Mouse (Mus musculus) mouse embryonic stem cell (cell line): ENCODE measurements around the gene Sec23a.
"Not testable (repeated sequence)": the region's sequence is repeated elsewhere in the genome, so short reads cannot be mapped to it uniquely, and the experiment has no call there.

Experiments
- in situ Hi-C, 2 experiments: fragments of 300-500 bp; cut with MboI; formaldehyde crosslinking; loops; 1 replicate in 1 of 2; 3 replicates in 1 of 2; pipeline ENCODE4 v1.14.3; 2019 to 2020; ENCODE audit warnings: low sequenced_read_pairs in 2 of 2, low pct_unique_long_range_greater_than_20kb in 1 of 2, mixed read lengths in 1 of 2; ENCODE audit not compliant: unreplicated experiment in 1 of 2

The Sec23a gene

DNA sequence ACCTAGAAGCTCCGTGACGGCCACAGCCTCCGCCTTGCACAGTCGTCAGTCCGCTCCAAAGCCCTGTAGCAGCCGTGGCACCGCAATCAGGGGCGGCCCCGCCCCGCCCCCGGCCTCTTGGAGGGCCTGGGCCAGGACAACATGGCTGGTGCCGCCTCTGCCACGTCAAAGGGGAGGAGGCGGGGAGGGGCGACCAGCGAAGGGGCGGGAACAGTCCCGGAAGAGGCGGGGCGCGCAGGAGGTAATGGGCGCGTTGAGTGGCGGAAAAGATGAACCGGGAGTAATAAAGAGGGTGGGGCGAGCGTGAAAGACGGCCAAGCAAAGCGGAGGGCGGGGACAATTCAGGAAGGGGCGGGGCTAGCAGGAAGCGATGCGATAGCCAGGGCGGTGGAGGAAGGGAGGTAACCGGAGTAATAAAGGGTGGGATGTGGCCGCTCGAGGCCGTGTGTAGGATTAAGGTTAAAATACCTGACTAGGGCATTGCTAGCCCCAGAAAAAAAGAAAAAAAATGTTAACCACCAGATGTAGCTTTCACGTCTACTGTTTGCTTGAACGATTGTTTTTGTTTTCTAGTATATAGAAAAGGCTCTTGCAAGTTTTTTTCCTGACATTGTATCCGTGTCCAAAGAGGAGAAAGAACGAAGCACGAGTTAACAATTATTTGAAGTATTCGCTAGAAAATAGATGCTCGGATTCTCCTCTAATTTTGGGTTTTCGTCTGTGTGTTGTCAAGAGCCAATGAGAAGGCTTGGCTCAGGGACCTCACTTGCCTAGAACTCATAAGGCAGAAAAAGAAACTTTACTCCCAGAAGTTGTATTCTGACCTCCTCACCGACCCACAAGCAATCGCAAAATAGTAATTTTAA lies at the start of gene Sec23a:
Gene Sec23a (minus strand): TSS at position 174 of the 866 bp plus-strand sequence.
- in situ Hi-C loops, result no loop called here

DNA sequence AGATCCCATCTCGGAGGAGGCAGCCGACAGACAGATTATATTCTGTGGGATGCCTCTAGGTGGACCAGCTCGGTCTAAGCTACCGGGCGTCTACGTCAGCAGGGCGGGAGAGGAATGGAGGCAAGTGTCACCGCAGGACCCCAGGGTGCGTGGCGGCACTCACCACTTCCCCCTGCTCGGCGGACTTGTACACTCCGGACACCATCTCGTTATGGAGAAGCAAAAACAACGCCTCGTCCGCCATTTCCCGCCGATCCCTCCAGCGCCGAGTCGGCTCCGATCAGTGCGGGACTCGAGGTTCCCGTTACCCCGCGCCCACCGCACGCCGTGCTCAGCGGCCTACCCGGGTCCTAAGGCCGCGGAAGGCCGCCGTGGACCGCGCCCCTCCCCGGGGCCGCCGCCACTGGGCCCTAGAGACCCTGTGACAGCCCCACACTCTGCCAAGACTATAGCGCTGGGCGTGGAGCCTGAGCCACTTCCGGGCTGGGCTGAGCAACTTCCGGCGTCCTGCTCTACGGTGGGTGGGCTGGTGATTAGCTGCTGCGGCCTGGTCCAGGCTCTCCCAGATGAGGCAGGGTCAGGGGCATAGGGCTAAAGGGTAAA lies 49.3 kb upstream of the Sec23a start, which contains the start of gene Trappc6b:
Gene Trappc6b (minus strand): TSS at position 480 of the 603 bp plus-strand sequence.
- in situ Hi-C loops, result no loop called here

DNA sequence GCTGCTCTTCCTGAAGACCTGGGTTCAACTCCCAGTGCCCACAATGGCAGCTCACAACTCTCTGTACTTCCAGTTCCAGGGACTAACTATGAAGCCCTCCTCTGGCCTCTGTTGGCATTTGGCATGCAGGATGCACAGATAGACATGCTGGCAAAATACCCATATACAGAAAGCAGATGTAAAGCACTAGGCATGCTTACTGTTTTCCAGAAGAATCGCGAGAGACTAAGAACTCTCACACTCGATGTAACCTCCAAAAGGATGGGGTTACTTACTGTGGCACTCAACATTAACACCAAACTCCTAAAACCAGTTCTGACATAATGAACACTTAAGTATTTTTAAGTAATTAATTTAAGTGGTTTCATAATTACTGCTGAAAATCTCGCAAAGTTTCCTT lies 48.5 kb upstream of the Sec23a start:
- in situ Hi-C loops, result no loop called here

DNA sequence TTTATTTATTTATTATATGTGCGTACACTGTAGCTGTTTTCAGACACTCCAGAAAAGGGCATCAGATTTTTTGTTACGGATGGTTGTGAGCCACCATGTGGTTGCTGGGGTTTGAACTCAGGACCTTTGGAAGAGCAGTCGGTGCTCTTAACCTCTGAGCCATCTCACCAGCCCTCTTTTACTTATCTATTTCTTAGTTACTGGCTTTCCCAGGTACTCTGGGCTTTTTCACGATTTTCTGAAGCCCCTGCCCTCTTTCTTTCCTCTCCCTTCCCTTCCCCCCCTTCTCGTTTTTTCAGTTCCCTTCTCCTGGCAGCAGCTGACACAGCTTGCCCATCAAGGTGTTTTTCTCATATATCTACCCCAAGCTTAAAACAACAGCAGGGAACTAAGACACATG lies 46.4 kb upstream of the Sec23a start:
- in situ Hi-C loops, result not testable (repeated sequence)

DNA sequence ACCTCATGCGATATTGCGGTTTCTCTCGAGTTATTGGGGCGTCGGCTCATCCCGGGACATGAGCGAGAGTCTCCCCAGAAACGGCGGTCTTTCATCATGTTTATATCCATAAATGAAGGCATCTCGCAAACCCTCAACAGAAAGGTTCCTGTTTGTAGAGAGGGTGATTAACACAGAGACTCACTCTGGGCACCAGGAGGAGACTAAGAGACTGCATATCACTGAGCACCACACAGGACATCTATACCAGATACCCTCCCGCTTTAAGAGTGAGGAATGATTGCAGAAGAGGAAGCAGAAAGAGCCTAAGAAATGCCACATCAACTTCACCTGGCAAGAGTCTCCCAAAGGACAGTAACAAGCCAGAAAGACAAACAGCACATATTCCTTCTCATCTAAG lies 44.4 kb upstream of the Sec23a start:
- in situ Hi-C loops, result no loop called here

DNA sequence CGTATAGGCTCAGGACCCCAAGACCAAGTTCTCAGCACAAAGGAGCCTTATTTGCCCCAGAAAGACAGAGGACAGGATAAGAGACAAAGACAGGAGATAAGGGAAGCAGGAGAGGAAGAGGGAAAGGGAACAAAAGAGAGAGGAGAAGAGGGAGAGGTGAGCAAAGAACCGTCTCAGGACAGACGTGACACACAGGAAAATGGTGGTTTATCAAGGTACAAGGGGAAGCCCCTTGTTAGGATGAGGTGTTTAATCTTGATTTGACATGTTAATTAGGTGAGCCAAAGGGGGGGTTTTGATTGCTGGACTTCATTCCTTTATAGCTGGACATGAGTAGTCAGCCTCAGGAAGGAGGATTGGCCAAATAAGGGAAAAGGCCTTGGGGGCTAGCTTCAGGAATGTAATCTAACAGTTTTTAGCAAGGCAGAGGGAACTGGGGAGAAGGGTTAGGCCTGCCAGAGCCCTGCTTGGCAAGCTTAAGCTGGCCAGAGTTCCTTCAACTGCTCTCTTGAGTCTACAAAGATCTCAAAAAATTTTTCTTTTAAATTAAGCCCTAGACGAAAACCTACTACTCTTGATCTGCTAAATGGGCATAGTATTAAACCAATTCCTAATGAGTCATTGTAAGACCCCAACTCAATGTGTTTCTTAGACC lies 43.5 kb upstream of the Sec23a start:
- in situ Hi-C loops, result no loop called here

DNA sequence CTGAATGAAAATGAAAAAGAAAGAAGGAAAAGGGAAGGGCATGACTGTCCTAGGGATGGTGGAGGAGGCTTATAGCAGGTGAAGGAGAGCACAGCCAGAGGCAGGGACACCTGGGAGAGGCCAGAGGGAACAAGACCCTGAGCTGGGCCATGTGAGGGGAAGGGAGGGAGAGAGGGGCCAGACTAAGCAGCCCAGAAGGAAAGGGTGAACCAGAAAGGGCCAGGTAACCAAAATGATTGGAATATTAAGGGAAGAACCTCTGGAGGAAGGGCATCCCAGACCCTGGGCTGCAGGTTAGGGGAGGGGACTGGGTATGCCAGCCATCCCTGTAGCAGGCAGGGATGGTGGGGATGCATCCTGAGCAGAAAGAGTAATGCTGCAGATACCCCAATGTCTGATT lies 42.2 kb upstream of the Sec23a start:
- in situ Hi-C loops, result no loop called here

DNA sequence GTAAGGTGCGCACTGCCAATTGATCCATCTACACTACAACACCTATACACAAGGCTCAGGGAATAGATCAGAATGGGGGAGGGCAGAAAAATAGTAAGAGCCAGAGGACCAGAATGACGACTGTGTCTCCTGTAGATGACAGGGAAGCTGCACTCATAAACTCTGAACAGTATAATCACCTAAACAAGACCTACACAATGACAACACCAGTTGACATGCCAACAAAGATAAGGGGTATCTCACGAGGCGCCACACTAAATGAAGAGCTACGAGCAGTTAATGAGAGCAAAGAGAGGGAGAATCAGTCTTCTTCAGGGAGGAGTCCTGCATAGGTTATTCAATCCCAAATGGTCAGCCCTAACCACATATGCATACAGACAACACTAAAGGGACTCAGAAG lies 41.3 kb upstream of the Sec23a start:
- in situ Hi-C loops, result no loop called here

DNA sequence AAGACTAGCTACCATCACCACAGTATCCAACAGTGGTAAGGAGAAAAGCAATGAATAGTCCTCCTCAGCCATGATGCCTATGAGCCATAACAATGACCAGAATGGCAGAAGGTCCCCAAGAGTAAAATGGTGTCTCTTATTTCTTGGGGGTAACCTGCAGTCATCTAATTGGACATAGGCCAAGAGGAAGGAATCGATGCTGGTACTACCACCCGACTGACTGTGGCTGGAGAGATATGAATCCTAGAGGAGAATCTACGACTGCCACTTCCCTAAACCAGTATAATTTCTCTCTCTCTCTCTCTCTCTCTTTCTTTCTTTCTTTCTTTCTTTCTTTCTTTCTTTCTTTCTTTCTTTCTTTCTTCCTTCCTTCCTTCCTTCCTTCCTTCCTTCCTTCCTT lies 40.7 kb upstream of the Sec23a start:
- in situ Hi-C loops, result no loop called here

DNA sequence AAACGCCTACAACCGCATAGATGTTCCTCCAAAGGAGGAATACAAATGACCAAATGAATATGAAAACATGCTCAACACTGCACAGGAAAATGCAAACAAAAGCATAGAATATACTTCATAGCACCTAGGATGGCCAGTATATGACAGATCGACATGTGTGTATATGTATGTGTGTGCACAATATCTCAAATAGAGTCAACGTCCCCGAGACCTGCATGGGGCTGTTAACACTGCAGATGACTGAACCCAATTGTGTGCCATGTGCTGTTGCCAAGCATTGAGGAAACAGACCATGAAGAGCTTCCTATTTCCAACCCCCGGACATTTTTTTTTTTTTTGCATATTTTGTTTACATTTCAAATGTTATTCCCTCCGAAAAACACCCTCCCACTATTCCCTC lies 29.0 kb upstream of the Sec23a start:
- in situ Hi-C loops, result no loop called here

DNA sequence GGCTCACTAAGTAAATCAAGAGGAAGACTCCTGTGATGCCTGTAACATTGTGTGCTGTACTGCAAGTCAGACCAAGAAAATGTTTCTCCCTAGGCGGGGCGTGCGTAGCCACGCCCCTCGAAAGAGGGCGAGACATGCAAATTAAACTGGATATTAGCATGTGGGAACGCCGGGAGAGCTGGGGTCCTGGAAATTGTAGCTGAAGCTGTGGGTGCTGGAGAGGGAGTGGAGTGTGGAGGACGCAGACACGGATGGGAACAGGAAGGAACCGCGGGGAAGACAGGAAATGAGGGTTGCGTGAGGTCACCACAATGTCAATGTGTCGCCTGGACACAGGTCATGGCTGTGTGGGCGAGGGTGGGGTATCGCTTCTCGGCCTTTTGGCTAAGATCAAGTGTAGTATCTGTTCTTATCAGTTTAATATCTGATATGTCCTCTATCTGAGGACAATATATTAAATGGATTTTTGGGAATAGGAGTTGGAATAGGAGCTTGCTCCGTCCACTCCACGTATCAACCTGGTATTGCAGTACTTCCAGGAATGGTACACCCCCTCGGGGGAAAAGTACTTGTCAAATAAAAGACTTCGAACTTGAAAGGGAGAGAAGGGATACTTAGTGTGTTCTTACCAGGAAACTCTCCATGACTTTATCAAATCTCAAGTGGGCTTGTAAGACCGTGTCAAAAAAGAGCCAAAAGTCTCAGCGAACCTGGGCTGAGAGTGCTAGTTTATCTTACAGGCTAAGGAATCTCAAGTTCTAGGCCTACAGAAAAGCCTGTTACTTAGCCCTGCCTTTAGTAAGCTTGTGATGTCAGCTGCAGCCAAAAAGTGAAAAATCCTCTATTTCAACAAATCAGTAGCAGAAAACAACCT lies 28.4 kb upstream of the Sec23a start:
- in situ Hi-C loops, result no loop called here

DNA sequence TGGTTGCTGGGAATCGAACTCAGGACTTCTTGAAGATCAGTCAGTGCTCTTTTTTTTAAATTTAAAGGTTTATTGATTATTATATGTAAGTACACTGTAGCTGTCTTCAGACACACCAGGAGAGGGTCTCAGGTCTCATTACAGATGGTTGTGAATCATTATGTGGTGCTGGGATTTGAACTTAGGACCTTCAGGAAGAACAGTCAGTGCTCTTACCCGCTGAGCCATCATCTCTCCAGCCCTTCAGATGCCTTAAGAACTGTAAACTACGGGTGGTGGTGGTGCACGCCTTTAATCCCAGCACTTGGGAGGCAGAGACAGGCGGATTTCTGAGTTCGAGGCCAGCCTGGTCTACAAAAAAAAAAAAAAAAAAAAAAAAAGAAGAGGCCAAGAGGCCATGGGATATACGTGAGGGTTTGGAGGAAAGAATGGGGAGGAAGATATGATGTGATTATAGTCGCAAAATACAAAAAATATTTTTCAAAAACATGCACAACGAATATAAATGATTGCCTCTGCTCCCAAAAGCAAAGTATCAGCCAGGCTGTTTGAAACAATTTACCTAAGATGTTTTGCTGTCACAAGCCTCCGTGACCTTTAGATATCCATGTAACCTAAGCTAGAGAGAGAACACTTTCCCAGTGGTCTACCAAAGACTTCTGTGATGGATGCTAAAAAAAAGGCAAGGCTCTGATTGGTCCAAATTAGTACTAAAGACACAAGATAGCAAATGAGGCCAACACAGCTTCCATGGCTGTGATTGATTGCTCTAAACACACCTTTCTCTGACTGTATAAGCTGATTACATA lies 27.5 kb upstream of the Sec23a start:
- in situ Hi-C loops, result no loop called here

DNA sequence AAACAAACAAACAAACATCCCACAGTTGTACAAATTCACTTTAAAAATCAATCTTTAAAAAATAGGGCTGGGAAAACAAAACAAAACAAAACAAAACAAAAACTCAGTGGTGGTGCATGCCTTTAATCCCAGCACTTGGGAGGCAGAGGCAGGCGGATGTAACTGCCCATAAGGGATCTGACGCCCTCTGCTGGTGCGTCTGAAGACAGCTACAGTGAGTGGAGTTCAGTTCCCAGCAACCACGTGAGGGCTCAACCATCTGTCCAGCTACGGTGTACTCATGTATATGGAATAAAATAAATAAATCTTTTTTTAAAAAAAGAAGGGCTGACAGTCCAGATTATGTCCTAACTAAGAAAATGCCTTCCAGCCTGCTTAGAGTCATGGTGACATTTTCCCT lies 20.3 kb upstream of the Sec23a start:
- in situ Hi-C loops, result no loop called here

DNA sequence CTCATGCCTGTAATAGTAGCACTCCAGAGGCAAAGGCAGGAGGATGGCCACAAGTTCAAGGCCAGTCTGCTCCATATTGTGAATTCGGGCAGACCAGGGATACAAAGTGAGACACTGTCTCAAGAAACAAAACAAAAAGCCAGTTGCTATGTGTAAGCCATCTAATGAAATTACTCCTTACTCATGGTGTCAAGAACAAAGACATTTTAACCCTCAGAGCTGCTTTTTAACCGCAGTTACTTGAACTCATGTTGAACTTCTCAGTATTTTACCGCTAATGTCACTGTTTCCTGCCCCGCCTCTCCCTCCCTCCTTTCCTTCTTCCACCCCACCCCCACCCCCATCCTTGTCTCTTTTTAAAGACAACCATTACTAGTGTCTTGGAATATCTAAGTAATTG lies 9.5 kb upstream of the Sec23a start:
- in situ Hi-C loops, result no loop called here

DNA sequence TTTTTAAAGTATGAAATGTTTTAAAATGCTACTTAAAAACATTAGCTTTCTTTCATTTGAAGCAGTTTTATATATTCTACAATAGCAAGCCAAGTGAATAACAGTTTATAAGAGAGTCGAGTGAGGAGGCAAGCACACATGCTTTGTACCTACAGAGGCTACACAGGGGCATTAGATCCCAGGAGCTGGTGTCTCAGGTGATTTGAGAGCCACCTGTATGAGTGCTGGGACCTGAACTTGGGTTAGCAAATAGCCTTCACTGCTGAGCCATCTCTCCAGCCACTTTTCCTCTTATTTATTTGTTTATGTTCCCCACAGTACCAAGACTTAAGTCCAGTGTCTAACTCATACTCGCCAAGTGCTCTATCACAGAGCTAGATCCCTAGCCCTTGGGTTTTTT lies 8.1 kb upstream of the Sec23a start:
- in situ Hi-C loops, result no loop called here

DNA sequence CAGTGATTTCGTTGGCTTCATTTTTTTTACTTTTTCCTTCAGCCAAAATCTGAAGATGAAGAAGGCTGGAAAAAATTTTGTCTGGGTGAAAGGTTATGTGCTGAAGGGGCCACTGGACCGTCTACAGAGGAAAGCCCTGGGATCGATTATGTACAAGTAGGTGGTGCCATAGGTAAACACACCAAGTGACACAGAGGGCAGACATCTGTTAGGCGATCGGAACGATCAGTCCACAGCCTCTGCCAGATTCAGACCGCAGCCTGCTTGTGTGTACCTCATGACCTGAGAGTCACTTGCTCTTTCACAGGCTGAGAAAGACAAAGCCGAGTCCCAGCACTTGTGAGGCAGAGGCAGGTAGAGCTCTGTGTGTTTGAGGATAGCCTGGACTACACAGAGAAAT lies 6.2 kb upstream of the Sec23a start:
- in situ Hi-C loops, result no loop called here

DNA sequence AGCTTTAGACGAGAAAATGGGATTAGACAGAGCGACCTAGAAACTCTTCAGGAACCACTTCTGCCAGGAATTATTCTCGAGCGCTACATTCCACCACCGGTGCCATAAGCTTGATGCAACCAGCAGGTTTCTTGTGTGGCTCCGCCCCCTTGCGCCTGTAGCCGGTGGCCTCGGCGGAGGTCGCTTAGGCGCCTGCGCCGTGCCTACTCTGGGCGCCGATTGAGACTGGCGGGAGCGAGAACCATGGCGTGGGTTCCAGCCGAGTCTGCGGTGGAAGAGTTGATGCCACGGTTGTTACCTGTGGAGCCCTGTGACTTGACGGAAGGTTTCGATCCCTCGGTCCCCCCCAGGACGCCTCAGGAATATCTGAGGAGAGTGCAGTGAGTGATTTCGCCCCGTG lies 1.4 kb upstream of the Sec23a start, which contains the start of gene Gemin2:
Gene Gemin2 (plus strand): TSS at position 160 of the 400 bp plus-strand sequence.
- in situ Hi-C loops, result no loop called here

DNA sequence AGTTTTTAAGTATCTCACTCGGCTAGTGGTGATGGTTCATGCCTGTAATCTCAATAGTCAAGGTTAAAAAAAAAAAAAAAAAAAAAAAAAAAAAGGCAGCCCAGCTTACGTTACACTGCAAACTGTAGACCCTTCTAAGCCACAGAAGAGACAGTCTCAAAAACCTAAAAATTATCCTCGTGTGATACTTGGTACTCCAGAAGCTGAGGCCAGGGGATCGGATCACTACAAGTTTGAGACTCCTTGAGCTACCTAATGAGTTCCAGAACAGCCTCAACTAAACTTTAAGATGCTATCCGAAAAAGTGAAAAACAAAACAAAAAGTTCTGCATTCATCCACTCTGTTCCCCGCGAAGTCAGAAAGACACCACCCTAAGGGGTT lies 884 bp upstream of the Sec23a start:
- in situ Hi-C loops, result no loop called here
